Mouse (Mus musculus): ENCODE measurements around the gene Tmem231. TPM values are rescaled to one million over a fixed set of nuclear protein-coding genes. Genes with fewer than 3 reads are reported as not detected.

The Tmem231 gene
- total RNA-seq, 4 experiments from 2014 or later, result 6.3 to 12.4 (median 9.5) TPM

- no peak for DNase-seq
Observed at GRCm38 (mm10) chr8:111902080-111902479, 31.6 kb downstream of the Tmem231 start.

DNA sequence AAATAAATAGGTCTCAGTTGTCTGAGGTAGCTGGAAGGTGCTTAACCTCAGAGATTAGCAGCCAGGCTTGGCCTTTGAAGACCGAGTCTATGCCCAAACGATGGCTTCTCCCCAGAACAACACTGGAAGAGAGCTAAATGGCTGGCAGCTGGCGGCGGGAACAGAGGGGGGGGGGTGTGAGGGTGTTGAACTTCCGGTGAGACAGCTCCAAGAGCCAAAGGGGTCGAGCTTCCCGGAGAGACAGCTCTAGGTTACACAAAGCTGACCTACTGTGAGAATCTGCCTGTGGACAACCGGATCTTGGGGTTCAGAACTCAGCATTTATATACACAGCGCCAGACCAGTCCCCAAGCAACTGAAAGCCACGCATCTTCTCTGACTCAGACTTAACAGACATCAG lies 35.1 kb downstream of the Tmem231 start:
- no peak for DNase-seq

DNA sequence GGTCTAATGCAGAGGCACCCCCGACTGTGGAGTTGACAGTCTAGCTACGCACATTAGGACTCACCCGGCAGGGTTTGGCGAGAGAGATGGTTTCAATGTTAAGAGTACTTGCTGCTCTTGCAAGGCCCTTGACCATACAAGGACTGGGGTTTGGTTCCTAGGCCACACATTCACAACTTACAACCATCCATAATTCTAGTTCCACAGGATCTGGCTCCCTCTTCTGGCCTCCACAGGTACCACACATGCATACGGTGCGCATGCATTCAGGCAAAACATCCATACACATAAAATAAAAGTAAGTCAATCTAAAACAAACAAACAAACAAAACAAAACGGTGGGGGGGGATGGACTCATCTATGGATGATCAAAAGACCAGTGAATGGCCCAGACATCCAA lies 38.7 kb downstream of the Tmem231 start:
- no peak for DNase-seq

DNA sequence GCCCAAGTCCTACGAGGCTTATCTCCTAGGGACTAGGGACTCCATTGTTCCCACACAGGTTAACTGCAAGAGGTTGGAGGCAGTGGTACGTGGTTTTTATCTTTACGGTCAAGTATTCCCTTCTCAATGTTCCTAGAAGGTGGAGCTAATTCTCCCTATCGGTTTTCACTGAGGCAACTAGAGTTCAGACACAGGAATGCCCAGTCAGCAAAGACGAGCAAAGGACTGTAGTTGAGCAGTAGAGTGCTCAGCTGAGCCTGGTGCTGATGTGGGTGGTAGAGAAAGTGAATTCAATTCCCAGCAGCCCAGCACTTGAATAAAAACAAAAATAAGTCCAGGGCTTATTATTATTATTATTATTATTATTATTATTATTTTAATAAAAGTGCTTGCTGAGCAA lies 41.1 kb downstream of the Tmem231 start:
- DNase-seq, result no peak

DNA sequence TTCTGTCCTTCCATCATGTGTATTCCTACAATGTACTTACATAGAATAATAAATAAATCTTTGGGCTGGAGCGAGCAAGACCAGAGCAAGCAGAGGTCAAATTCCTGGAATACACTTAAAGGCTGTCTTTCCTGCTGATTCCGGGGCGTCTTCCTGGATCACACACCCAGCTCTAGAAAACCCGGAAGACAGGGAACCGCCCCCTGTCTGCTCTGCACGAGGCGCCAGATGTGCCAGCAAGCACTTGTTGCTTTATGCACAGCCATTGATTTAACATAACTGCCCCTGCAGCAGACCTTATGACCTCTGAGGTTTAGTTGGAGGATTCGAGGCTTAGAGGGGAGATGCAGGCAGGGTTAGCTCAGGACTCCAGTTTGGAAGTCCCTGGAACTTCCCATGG lies 41.7 kb downstream of the Tmem231 start:
- DNase-seq, result no peak

GRCm38 (mm10) chr8:111890911-111891303 lies 42.8 kb downstream of the Tmem231 start:
- no peak for DNase-seq

GRCm38 (mm10) chr8:111889931-111890910 lies 43.5 kb downstream of the Tmem231 start:
- no peak for DNase-seq

DNA sequence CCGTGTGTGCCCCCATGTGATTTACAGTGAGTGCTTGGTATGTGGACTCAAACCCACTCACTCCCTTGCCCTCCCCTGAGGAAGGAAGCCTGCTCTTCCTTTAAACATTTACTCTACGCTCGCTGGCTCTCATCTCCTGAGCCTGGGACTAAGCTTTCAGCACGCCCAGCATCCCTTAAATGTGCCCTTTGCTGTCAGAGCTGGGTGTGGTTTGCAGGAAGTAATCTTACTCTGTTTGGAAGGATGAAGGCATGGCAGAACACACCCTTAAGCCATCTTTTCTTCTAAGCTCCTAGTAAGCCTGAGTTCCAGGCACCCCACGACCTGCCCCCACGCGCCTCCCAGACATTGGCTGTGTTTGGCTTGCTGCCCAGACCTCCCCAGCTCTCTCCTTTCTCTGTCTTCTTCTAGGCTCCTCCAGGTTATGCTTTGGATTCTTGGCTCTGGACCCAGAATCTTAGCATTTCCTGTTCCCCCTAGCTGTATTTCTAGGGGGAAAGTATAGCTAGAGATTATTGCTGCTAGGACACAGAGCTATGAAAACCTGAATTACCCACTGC lies 45.5 kb downstream of the Tmem231 start:
- DNase-seq, result no peak

DNA sequence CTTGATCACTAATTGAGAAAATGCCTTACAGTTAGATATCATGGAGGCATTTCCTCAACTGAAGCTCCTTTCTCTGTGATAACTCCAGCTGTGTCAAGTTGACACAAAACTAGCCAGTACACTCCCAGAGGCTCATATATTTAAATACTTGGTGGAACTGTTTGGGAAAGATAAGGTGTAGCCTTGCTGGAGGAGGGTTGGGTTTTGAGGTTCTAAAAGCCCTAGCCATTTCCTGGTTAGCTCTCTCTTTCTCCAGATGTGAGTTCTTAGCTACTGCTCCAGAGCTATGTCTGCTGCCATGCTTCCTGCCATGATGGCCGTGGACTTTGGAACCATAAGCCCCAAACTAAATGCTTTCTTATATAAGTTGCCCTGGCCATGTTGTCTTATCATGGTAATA lies 46.2 kb downstream of the Tmem231 start:
- DNase-seq, result no peak

DNA sequence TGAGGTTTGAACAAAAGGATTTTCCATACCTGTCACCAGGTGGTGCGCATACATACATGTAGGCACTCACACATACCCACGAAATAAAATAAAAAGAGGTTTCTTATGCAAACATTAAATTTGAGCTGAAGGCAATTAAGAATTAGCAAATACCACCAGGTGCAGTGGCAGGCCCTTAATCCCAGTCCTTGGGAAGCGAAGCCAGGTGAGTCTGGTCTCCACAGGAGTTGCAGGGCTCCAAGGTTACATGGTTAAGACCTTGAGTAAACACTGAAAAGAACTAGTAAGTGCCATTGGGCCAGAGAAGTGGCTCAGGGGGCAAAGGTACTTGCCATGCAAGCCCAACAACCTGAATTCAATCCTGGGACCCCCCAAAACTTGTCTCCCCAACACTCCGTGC lies 50.1 kb downstream of the Tmem231 start:
- DNase-seq, result no peak

GRCm38 (mm10) chr8:111881591-111881990 lies 52.1 kb downstream of the Tmem231 start:
- DNase-seq, result peak; percentile 9

GRCm38 (mm10) chr8:111877711-111878110 lies 56.0 kb downstream of the Tmem231 start:
- no peak for DNase-seq

DNA sequence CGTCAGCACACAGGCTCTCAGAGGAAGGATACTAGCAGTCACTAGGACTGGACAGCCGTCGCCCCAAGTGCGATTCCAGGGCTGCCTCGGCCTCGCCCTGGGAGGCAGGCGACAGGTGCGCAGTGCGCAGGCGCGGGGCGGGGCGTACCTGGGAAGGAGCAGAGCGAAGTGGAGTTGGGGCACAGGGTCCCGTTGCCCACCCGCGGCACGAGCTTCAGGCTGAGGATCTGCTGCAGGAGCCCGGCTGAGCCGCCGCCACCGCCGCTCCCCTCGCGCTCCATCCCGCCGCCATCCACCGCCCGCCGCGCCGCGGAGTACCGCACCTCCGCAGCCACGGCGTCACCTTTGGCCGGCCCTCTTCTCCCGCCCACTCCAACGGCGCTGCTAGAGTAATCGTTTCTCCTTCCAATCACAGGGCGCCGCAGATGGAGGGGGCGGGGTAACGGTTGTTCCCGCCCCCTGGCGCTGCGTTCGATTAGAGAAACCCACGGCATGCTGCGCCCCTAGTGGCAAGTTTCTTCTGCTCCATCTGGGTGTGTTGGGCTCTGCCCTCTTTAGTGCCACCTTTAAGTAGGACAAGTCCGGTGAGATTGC lies 57.2 kb downstream of the Tmem231 start, which contains the start of gene Tmem170:
Gene Tmem170 (minus strand): TSS at position 396 of the 594 bp plus-strand sequence.
- DNase-seq, result peak; percentile 94

DNA sequence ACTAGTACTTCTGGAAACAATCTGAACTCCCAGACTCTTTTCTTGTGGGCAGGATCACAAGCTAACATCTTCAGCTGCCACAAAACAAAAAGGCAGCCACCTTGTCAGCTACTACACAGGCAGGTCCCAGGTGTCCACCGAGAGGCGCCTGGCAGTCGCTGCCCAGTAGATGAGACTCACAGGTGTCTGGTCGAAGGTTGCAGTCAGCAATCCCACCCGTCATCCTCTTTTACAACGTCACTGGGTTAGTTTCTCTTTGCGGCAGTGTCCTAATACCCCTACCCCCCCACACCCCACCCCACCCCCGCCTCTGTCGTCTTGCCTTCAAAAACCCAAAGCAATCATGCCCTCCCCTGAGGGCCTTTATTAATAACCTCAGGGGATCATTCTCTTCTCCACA lies 57.9 kb downstream of the Tmem231 start:
- no peak for DNase-seq

DNA sequence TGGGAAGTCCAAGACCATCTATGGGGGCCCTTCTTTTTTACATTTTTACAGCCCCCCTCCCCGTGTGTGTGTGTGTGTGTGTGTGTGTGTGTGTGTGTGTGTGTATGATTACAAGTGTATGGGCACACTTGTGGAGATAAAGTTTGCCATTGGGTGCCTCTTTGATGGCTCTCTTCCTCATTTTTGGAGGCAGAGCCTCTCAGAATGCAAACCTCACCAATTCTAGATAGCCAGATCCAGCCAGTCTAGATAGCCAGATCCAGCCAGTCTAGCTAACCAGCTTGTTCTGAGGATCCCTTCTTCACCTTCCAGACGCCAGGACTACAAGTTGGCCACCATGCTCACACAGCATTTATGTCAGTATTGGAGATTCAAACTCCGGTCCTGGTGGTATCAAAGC lies 62.4 kb downstream of the Tmem231 start:
- DNase-seq, result no peak

DNA sequence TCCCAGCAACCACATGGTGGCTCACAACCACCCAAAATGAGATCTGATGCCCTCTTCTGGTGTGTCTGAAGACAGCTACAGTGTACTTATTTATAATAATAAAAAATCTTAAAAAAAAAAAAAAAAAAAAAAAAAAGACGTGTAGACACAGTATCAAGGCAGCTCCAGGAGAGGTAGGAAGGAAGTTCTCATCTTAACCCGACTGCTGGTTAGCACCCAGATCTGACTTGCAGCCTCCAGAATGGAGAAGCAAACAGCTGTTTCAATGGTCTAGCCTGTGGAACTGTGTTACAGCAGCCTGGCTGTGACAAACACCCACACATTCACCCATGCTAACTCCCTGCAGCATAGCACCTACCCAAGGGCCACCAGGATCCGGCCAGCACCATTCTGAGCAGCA lies 63.3 kb downstream of the Tmem231 start:
- DNase-seq, result no peak

- DNase-seq, result no peak
Observed at GRCm38 (mm10) chr8:111868664-111869063, 65.0 kb downstream of the Tmem231 start.

DNA sequence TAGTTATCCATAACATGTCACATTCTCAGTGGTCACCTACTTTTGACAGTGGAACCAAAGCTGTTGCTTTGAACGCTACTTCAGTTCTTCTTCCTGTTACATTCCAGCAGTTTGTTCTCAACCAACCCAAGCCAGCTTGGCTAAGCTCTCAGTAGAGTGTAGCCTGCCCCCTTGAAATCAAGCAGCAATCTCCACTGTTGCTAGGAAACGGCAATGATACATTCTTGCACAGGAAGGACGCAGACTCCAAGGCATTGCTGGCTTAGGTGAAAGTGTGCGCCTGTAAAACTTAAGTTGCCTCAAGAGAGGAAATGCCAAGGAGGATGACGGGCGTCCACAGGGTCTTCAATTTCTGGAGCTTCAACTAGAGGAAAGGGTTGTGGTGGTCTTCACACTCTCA lies 67.8 kb downstream of the Tmem231 start:
- DNase-seq, result no peak

- no peak for DNase-seq
Observed at GRCm38 (mm10) chr8:111865130-111865852, 68.4 kb downstream of the Tmem231 start.

DNA sequence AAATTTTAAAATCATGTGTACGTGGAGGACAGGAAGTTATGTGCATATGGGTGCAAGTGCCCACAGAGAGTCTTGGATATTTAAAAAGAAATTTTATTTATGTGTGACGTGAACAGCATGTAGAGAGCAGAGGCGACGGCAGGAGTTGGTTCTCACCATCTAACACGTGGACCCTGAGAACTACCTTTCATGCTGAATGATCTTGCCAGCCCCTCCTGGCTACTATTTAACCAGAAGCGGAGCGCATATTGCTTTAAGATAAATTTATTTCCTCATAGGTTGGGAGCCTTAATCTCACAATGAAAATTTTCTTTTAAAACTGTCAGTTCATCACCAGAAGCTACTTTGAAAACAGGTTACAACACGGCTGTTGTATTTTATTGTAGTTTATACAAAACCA lies 69.0 kb downstream of the Tmem231 start:
- no peak for DNase-seq

DNA sequence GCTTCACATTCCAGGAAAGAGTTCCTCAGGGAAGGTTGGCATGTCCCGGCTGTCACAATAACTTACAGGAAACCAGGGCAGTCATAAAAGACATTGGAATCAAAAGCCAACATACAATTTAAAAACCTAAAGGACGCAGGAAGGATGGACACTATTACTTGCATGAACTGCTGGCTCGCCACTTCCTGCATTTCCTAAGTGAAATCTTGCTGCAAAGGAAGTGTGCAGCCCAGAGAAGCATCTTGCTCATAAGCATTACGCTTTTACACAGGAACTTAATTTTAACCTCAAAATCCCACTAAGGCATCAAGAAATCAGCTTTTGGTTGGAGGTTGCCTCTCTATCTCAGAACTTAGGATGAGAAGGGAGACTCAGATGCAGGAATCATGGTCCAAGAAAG lies 70.4 kb downstream of the Tmem231 start:
- no peak for DNase-seq

All from adrenal gland, adult 8-10 months (tissue).